Mouse (Mus musculus) hindbrain, embryonic 14.5 days (tissue): ENCODE measurements around the gene Mogat2. TPM values are rescaled to one million over a fixed set of nuclear protein-coding genes. Genes with fewer than 3 reads are reported as not detected.

ENCODE experiments used
- ATAC-seq: fragments of 200-750 bp; cut with Nextera tagmentation; 2 replicates; pipeline ENCODE4 v1.8.0; 2017; ENCODE audit warnings: moderate number of reproducible peaks, mild to moderate bottlenecking, moderate TSS enrichment, moderate library complexity; ENCODE audit not compliant: low FRiP score
- DNase-seq: peaks from one replicate; pipeline ENCODE4 v3.0.0-alpha.2; 2015; ENCODE audit warnings: low spot score
- H3K27ac ChIP-seq: fragments of 300-500 bp; sonication (generic); 2 replicates; pipeline ENCODE4 v1.5.1; 2014; ENCODE audit warnings: mild to moderate bottlenecking, moderate library complexity
- H3K27me3 ChIP-seq: fragments of 300-500 bp; sonication (generic); 2 replicates; pipeline ENCODE4 v1.6.1; 2014; ENCODE audit warnings: mild to moderate bottlenecking, low read length, mixed read lengths; ENCODE audit not compliant: control insufficient read depth, insufficient read depth
- H3K36me3 ChIP-seq: fragments of 300-500 bp; sonication (generic); replicated peaks from 2 replicates; pipeline ENCODE4 v1.6.1; 2014; ENCODE audit not compliant: control insufficient read depth, insufficient read depth
- H3K4me1 ChIP-seq: fragments of 300-500 bp; sonication (generic); replicated peaks from 2 replicates; pipeline ENCODE4 v1.6.1; 2014; ENCODE audit warnings: antibody characterized with exemption, low read length, mixed read lengths; ENCODE audit not compliant: control insufficient read depth, insufficient read depth
- H3K4me2 ChIP-seq: fragments of 300-500 bp; sonication (generic); replicated peaks from 2 replicates; pipeline ENCODE4 v1.6.1; 2014; ENCODE audit warnings: mild to moderate bottlenecking, moderate library complexity
- H3K4me3 ChIP-seq: fragments of 300-500 bp; sonication (generic); replicated peaks from 2 replicates; pipeline ENCODE4 v1.5.1; 2014; ENCODE audit warnings: mild to moderate bottlenecking, low read length
- H3K9ac ChIP-seq: fragments of 300-500 bp; sonication (generic); 2 replicates; pipeline ENCODE4 v1.6.1; 2014
- H3K9me3 ChIP-seq: fragments of 300-500 bp; sonication (generic); 2 replicates; pipeline ENCODE4 v1.6.1; 2016; ENCODE audit warnings: low read length; ENCODE audit not compliant: control insufficient read depth
- WGBS: fragments of 180-500 bp; shearing (Covaris S2); extraction: QIAGEN DNeasy Blood & Tissue Kit; methylation state at CpG from one replicate; pipeline ENCODE4 v1.1.7; 2014; 5-methylcytosine and 5-hydroxymethylcytosine counted together
- polyA plus RNA-seq: library from polyadenylated mRNA; unstranded; fragments of >200 nt; fragmentation: Nextera tagmentation; extraction: Ambion mirVana; gene quantifications from 2 replicates; pipeline ENCODE4 v1.2.1, GENCODE M21; 2014

Gene Mogat2
- polyA plus RNA-seq, 1 experiment from 2014 or later = 2.5 TPM

- peaks cover 33% of the 10 kb centered on the region for H3K4me1 ChIP-seq
- DNase-seq (peak; percentile 87), ATAC-seq (peak; percentile 83)
- no peaks in the 10 kb centered on the region; the same call in 1 of the 2 replicates for H3K36me3 ChIP-seq
- peak overlapping the region; percentile 98 for H3K27ac ChIP-seq
- under 1% methylated on average over 52 of the region's 59 CpGs for WGBS
- peak overlapping the region; percentile 76 for H3K4me2 ChIP-seq
- peak overlapping the region; percentile 89 for H3K4me3 ChIP-seq
- no peaks in the 10 kb centered on the region for H3K9me3 ChIP-seq
- H3K27me3 ChIP-seq = no peaks in the 10 kb centered on the region
- H3K9ac ChIP-seq = peak overlapping the region; percentile 96
Measured at GRCm38 (mm10) chr7:99267897-99268505, 29.6 kb upstream of the Mogat2 start.

GRCm38 (mm10) chr7:99267251-99267896 is 29.0 kb upstream of the Mogat2 start, which contains the start of gene Map6:
TSS of gene Map6 (plus strand) at chr7:99267447.
- Histone ChIP-seq H3K4me3 (peak within 1 kb of the TSS; percentile 89), H3K9me3 (no peaks in the 10 kb centered on the region), H3K4me1 (peaks cover 27% of the 10 kb centered on the region), H3K36me3 (no peaks in the 10 kb centered on the region; the same call in 1 of the 2 replicates), H3K27me3 (no peaks in the 10 kb centered on the region), H3K9ac (peak within 1 kb of the TSS; percentile 96), H3K4me2 (peak within 1 kb of the TSS; percentile 76), H3K27ac (peak within 1 kb of the TSS; percentile 98)
- peak; percentile 85 for DNase-seq
- ATAC-seq = peak; percentile 68
- WGBS = under 1% methylated on average over 34 of the region's 34 CpGs

GRCm38 (mm10) chr7:99264597-99264996 is 26.2 kb upstream of the Mogat2 start:
- ATAC-seq (no peak), DNase-seq (no peak)
- Histone ChIP-seq H3K9ac (no peak overlapping the region), H3K4me2 (no peak overlapping the region), H3K4me1 (0 out of 2 replicates have a peak, but pooled peaks cover 2% of the 10 kb centered on the region), H3K36me3 (no peaks in the 10 kb centered on the region), H3K27me3 (no peaks in the 10 kb centered on the region), H3K4me3 (no peak overlapping the region), H3K9me3 (no peaks in the 10 kb centered on the region), H3K27ac (no peak overlapping the region)

- no peak for DNase-seq
- H3K9me3 ChIP-seq = no peaks in the 10 kb centered on the region
- WGBS = 78% methylated on average over 4 of the region's 4 CpGs
- H3K9ac ChIP-seq = no peak overlapping the region
- H3K4me2 ChIP-seq = no peak overlapping the region
- H3K27ac ChIP-seq = no peak overlapping the region
- no peaks in the 10 kb centered on the region for H3K27me3 ChIP-seq
- H3K4me1 ChIP-seq = no peaks in the 10 kb centered on the region
- H3K4me3 ChIP-seq = no peak overlapping the region
- ATAC-seq = no peak
- H3K36me3 ChIP-seq = no peaks in the 10 kb centered on the region
Measured at GRCm38 (mm10) chr7:99263509-99263908, 25.1 kb upstream of the Mogat2 start.

GRCm38 (mm10) chr7:99261900-99262299 is 23.5 kb upstream of the Mogat2 start:
- Histone ChIP-seq H3K27me3 (no peaks in the 10 kb centered on the region), H3K36me3 (no peaks in the 10 kb centered on the region), H3K27ac (no peak overlapping the region), H3K4me1 (no peaks in the 10 kb centered on the region), H3K4me2 (no peak overlapping the region), H3K9me3 (no peaks in the 10 kb centered on the region), H3K9ac (no peak overlapping the region), H3K4me3 (no peak overlapping the region)
- ATAC-seq (no peak), DNase-seq (no peak)
- 53% methylated on average over 3 of the region's 3 CpGs for WGBS

DNA sequence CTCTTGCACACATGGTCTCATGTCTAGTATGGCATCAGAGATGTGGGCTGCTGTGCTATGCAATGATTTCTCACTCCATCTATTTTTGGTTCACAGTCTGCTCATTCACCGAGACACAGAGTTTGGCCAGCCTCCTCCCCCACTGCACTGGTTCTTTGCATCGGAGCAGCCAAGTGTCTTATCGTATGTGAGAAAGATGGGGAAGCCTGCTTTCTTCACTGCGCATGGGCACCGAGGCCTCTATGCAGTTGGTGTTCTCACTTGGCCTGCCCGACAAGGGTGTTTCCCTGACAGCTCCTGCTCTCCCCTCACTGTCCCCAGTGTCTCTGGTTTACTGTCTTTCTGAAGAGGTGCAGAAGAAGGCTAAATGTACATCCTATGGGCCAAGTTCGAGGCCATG is 16.6 kb upstream of the Mogat2 start:
- ATAC-seq = no peak
- Histone ChIP-seq H3K36me3 (no peaks in the 10 kb centered on the region), H3K4me3 (no peak overlapping the region), H3K27ac (no peak overlapping the region), H3K9me3 (no peaks in the 10 kb centered on the region), H3K27me3 (no peaks in the 10 kb centered on the region), H3K4me1 (no peaks in the 10 kb centered on the region), H3K9ac (no peak overlapping the region), H3K4me2 (no peak overlapping the region)
- WGBS = 83% methylated on average over 7 of the region's 7 CpGs
- DNase-seq = no peak

DNA sequence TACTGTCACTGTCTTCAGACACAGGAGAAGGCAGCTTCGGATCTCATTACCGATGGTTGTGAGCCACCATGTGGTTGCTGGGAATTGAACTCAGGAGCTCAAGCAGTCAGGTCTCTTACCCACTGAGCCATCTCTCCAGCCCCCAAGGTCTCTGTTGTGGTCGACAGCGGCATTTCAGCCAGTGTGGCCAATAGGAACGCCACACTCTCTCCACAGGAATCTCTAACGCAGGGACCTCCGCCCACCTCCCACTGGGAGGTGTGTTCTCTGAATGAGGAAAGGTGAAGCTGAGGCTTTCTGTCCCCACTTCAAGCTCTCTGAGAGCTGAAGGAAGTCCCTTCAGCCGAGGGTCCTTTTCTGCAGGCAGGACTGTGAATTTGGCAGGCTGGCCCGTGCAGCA is 12.0 kb upstream of the Mogat2 start:
- no peak overlapping the region for H3K4me3 ChIP-seq
- H3K9ac ChIP-seq = no peak overlapping the region
- H3K9me3 ChIP-seq = no peaks in the 10 kb centered on the region
- DNase-seq (no peak), ATAC-seq (no peak)
- H3K27me3 ChIP-seq = peaks cover 3% of the 10 kb centered on the region
- no peak overlapping the region for H3K4me2 ChIP-seq
- 34% methylated on average over 9 of the region's 9 CpGs for WGBS
- no peaks in the 10 kb centered on the region for H3K4me1 ChIP-seq
- H3K27ac ChIP-seq = no peak overlapping the region
- no peaks in the 10 kb centered on the region for H3K36me3 ChIP-seq

DNA sequence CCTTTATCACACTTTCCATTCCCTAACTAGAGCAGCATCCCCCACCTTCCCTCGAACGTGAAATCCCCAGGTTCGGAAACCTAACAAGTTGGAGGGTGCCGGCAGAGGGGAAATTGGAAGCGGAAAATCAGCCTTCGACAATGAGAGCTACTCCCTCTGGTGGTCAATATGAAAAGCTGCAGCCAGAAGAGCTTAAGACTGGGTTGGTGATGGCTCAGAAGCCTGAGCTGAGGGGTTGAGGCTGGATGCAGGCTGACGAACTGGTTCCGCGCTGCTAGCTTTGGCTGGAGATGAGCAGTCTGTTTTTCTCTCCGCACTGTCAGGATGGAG is 11.1 kb upstream of the Mogat2 start:
- ATAC-seq = peak; percentile 71; the same call in 1 of the 2 replicates

DNA sequence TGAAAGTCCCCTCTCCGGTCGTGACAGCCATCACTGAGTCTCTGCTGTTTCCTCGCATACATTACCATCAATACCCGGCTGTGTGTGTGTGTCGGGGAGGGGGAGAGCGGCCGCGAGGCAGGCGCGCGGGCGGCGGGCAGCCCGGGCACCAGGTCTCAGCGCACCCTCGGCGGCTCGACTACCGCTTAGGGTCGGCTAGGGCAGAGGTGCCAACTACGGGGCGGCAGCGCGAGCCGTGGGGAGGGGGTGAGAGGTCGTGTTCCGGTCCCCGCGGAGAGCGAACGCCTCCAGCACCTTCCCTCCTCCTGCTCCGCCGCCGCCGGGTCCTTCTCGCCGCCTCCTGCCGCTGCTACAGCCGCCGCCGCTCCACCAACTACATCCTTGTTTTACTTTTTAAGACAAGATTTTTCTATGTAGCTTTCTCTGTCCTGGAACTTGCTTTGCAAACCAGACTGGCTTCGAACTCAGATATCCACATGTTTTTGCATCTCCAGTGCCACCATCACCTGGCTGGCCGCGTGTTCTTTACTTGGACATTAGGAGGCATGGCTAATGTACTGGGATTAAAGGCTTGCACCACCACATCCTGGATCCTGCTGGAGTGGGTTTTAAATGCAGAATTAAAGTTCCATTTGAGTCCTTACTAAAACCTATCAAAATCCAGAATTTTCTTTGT is 10.6 kb upstream of the Mogat2 start:
- H3K4me3 ChIP-seq = peak overlapping the region; percentile 38

More for the DNA sequence above, 11.1 kb upstream of the Mogat2 start:
- peak overlapping the region; percentile 75 for H3K4me2 ChIP-seq
- no peak overlapping the region for H3K9ac ChIP-seq
- H3K27ac ChIP-seq = no peak overlapping the region
- H3K4me1 ChIP-seq = no peaks in the 10 kb centered on the region
- no peaks in the 10 kb centered on the region for H3K36me3 ChIP-seq
- DNase-seq = peak; percentile 90
- peaks cover 3% of the 10 kb centered on the region for H3K27me3 ChIP-seq
- H3K9me3 ChIP-seq = no peaks in the 10 kb centered on the region
- 3% methylated on average over 10 of the region's 10 CpGs for WGBS
- H3K4me3 ChIP-seq = peak overlapping the region; percentile 38

More for the DNA sequence above, 10.6 kb upstream of the Mogat2 start:
- Histone ChIP-seq H3K9me3 (no peaks in the 10 kb centered on the region), H3K9ac (peak overlapping the region; percentile 46), H3K27me3 (peaks cover 3% of the 10 kb centered on the region), H3K4me2 (peak overlapping the region; percentile 75), H3K27ac (no peak overlapping the region), H3K36me3 (no peaks in the 10 kb centered on the region), H3K4me1 (no peaks in the 10 kb centered on the region)
- 1% methylated on average over 39 of the region's 44 CpGs for WGBS
- ATAC-seq (peak; percentile 34; the same call in 1 of the 2 replicates), DNase-seq (no peak)
